Mouse (Mus musculus) erythroblast, embryonic 14.5 days (primary cell): ENCODE measurements around the gene Ccnc.

Experiments
- GATA1 ChIP-seq: IDR thresholded peaks from 2 replicates; pipeline ENCODE4 v1.6.1; 2012; ENCODE audit warnings: low read length, inconsistent platforms, mixed read lengths
- TAL1 ChIP-seq: IDR thresholded peaks from 3 replicates; pipeline ENCODE4 v1.6.1; 2012; ENCODE audit warnings: low read length, inconsistent platforms, mixed read lengths

GRCm38 (mm10) chr4:21766171-21766862 lies 38.8 kb downstream of the Ccnc start:
- no peak for TF ChIP-seq TAL1
- TF ChIP-seq GATA1, result no peak
